Mouse (Mus musculus) hindbrain, postnatal 0 days (tissue): ENCODE measurements around the gene Ankrd52. TPM values are rescaled to one million over a fixed set of nuclear protein-coding genes. Genes with fewer than 3 reads are reported as not detected.

Experiments used
- ATAC-seq: fragments of 200-750 bp; cut with Nextera tagmentation; 2 replicates; pipeline ENCODE4 v1.8.0; 2017; ENCODE audit warnings: mild to moderate bottlenecking, moderate TSS enrichment, moderate library complexity
- DNase-seq: peaks from one replicate; pipeline ENCODE4 v3.0.0-alpha.2; 2015; ENCODE audit warnings: low spot score
- H3K27ac ChIP-seq: fragments of 300-500 bp; sonication (generic); 2 replicates; pipeline ENCODE4 v1.5.1; 2014; ENCODE audit warnings: mild to moderate bottlenecking
- H3K27me3 ChIP-seq: fragments of 300-500 bp; sonication (generic); 2 replicates; pipeline ENCODE4 v1.6.1; 2014; ENCODE audit warnings: low read length, mixed read lengths; ENCODE audit not compliant: insufficient read depth
- H3K36me3 ChIP-seq: fragments of 300-500 bp; sonication (generic); 2 replicates; pipeline ENCODE4 v1.6.1; 2014; ENCODE audit warnings: low read length, mixed read lengths; ENCODE audit not compliant: insufficient read depth
- H3K4me1 ChIP-seq: fragments of 300-500 bp; sonication (generic); 2 replicates; pipeline ENCODE4 v1.6.1; 2014; ENCODE audit warnings: antibody characterized with exemption, low read length, mixed read lengths; ENCODE audit not compliant: insufficient read depth
- H3K4me2 ChIP-seq: fragments of 300-500 bp; sonication (generic); 2 replicates; pipeline ENCODE4 v1.6.1; 2014; ENCODE audit warnings: low read depth, mild to moderate bottlenecking, low read length, moderate library complexity, mixed read lengths
- H3K4me3 ChIP-seq: fragments of 300-500 bp; sonication (generic); 2 replicates; pipeline ENCODE4 v1.5.1; 2014; ENCODE audit warnings: low read length
- H3K9ac ChIP-seq: fragments of 300-500 bp; sonication (generic); replicated peaks from 2 replicates; pipeline ENCODE4 v1.6.1; 2014; ENCODE audit warnings: mild to moderate bottlenecking, low read length, moderate library complexity, mixed read lengths
- H3K9me3 ChIP-seq: fragments of 300-500 bp; sonication (generic); 2 replicates; pipeline ENCODE4 v1.6.1; 2016; ENCODE audit warnings: low read length, mixed read lengths
- CTCF ChIP-seq: IDR thresholded peaks from 2 replicates; pipeline ENCODE4 v1.5.1; 2016; ENCODE audit warnings: antibody characterized with exemption, control low read depth, low read depth
- WGBS: fragments of 180-500 bp; shearing (Covaris S2); extraction: QIAGEN DNeasy Blood & Tissue Kit; methylation state at CpG from one replicate; pipeline ENCODE4 v1.1.7; 2014; 5-methylcytosine and 5-hydroxymethylcytosine counted together
- polyA plus RNA-seq: library from polyadenylated mRNA; unstranded; fragments of >200 nt; fragmentation: Nextera tagmentation; extraction: Ambion mirVana; gene quantifications from 2 replicates; pipeline ENCODE4 v1.2.1, GENCODE M21; 2015
- total RNA-seq: library from RNA; depleted of rRNA; stranded (reverse); fragments of >200 nt; gene quantifications from 2 replicates; pipeline ENCODE4 v1.2.3, GENCODE M21; 2014

Gene Ankrd52
- total and polyA plus RNA-seq, 2 experiments from 2014 or later, result 10.6 to 38.8 TPM

DNA sequence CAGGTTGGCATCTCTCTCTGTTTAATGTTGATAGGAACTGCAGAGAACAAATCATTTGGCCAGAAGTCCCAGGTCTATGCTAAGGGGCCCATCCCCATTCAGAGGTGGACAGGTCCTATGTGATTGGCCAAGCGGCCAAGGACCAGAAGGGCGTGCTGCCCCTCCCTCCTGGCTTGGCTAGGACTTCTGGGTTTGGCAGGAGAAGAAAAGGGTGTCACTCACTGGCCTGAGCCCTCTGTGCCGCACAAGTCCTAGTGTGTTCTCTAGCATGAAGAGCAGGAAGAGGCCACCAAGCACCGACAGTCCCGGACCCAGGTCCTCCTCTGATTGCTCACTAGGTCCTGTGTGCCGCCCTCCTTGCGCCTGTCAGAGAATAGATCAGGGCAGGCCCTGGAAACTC lies 20.6 kb downstream of the Ankrd52 start:
- 49% methylated on average over 7 of the region's 7 CpGs for whole genome bisulfite sequencing
- Histone ChIP-seq H3K4me1 (no peaks in the 10 kb centered on the region), H3K36me3 (peaks cover 16% of the 10 kb centered on the region), H3K9ac (no peak overlapping the region), H3K27me3 (no peaks in the 10 kb centered on the region), H3K4me2 (no peak overlapping the region), H3K27ac (no peak overlapping the region), H3K9me3 (no peaks in the 10 kb centered on the region), H3K4me3 (no peak overlapping the region)
- peak; percentile 47 for DNase-seq
- TF ChIP-seq CTCF, result no peak
- ATAC-seq, result peak; percentile 57

DNA sequence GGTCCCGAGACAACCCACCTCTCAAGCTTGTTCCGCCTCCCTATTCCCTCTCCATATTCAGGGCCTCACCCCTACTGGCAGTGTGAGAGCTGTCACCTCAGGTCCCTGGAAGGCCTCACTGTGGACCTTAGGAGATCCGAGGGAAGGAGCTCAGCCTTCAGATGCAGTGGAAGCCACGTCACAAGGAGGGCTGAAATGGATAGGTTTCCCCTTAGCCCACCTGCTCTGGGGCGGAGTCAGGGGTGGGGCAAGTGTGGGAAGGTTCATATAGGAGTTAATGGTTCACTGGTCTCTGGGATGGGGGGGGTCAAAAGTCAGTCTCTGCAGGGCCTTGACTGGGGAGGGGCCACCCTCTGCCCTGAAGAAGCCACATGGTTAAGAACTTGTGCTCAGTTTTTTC lies 23.4 kb downstream of the Ankrd52 start:
- H3K9ac ChIP-seq, result no peak overlapping the region
- H3K4me3 ChIP-seq, result no peak overlapping the region
- no peaks in the 10 kb centered on the region for H3K9me3 ChIP-seq
- H3K36me3 ChIP-seq, result peaks cover 4% of the 10 kb centered on the region; the same call in 1 of the 2 replicates
- ATAC-seq (no peak), DNase-seq (no peak)
- H3K27me3 ChIP-seq, result no peaks in the 10 kb centered on the region
- H3K4me1 ChIP-seq, result no peaks in the 10 kb centered on the region
- H3K27ac ChIP-seq, result no peak overlapping the region
- WGBS, result 40% methylated on average over 5 of the region's 5 CpGs
- no peak overlapping the region for H3K4me2 ChIP-seq
- no peak for TF ChIP-seq CTCF

DNA sequence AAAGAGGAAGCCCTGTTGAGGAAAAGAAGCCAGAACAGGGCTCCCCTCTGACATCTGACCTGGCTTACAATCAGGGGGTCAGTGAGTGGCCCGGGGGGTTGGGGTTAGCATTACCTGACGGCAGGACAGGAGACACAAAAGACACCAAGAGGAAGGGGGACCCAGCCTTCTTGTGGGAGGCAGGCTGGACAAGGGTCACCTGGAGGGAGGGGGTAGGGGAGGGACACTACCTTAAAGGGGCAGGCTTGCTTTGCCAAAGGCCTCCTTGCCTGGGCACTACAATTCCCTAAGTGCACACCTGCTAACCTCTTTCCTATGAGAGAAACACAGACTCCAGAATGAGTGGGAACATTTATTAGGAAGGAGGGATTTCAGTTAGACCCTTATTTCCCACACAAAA lies 24.1 kb downstream of the Ankrd52 start, which contains the start of gene Slc39a5:
TSS of gene Slc39a5 (minus strand) at position 174 of the 400 bp plus-strand sequence.
- Histone ChIP-seq H3K9ac (no peak within 1 kb of the TSS), H3K9me3 (no peaks in the 10 kb centered on the region), H3K4me2 (no peak within 1 kb of the TSS), H3K4me1 (no peaks in the 10 kb centered on the region), H3K36me3 (peaks cover 3% of the 10 kb centered on the region; the same call in 1 of the 2 replicates), H3K27ac (no peak within 1 kb of the TSS), H3K4me3 (no peak within 1 kb of the TSS), H3K27me3 (no peaks in the 10 kb centered on the region)
- ATAC-seq (no peak), DNase-seq (no peak)
- TF ChIP-seq CTCF, result no peak
- WGBS, result 17% methylated on average over 2 of the region's 2 CpGs

DNA sequence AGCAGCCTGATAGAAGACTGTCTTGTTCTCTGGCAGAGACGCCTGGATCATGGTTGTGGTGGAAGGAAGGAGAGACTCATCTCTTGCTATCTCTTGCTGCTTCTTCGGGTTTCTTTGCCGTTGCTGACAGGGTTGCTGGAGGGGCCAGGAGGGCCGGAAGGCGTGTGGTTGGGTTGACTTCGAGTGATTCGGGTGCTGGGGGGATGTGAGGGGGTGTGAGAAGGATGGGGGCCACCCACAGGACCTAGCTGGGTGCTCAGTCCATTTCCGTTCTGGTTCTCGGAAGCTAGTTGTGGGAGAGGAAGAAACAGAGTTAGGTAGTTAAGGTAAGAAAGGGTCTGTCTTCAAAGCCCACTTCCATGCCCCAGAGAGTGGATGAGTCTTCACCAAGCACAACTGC lies 24.7 kb downstream of the Ankrd52 start:
- TF ChIP-seq CTCF, result no peak
- Histone ChIP-seq H3K27me3 (no peaks in the 10 kb centered on the region), H3K36me3 (no peaks in the 10 kb centered on the region), H3K9ac (no peak overlapping the region), H3K9me3 (no peaks in the 10 kb centered on the region), H3K4me2 (no peak overlapping the region), H3K4me3 (no peak overlapping the region), H3K27ac (no peak overlapping the region), H3K4me1 (no peaks in the 10 kb centered on the region)
- 77% methylated on average over 9 of the region's 9 CpGs for WGBS
- ATAC-seq (no peak), DNase-seq (no peak)

DNA sequence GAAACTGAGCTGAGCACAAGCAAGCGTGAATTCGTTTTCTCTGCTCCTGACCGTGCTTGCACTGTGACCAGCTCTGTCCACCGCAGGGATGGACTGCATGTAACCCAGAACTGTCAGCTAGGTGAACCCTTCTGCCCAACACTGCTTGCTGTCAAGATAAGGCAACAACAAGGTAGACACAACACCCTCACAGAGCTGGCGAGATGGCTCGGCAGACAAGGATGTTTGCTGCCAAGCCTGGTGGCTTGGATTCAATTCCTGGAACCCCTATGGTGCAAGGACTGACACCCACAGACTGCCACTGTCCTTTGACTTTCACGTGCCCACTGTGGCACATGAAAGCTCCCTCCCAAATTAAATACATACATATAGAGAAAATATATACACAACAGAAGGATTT lies 27.0 kb downstream of the Ankrd52 start:
- no peak for TF ChIP-seq CTCF
- no peaks in the 10 kb centered on the region for H3K27me3 ChIP-seq
- WGBS, result 78% methylated on average over 7 of the region's 7 CpGs
- H3K4me3 ChIP-seq, result no peak overlapping the region
- H3K27ac ChIP-seq, result no peak overlapping the region
- H3K9me3 ChIP-seq, result no peaks in the 10 kb centered on the region
- no peak overlapping the region for H3K9ac ChIP-seq
- peak; percentile 22 for DNase-seq
- no peak overlapping the region for H3K4me2 ChIP-seq
- no peak for ATAC-seq
- H3K4me1 ChIP-seq, result 0 out of 2 replicates have a peak, but pooled peaks cover 5% of the 10 kb centered on the region
- peaks cover 2% of the 10 kb centered on the region; the same call in 1 of the 2 replicates for H3K36me3 ChIP-seq

DNA sequence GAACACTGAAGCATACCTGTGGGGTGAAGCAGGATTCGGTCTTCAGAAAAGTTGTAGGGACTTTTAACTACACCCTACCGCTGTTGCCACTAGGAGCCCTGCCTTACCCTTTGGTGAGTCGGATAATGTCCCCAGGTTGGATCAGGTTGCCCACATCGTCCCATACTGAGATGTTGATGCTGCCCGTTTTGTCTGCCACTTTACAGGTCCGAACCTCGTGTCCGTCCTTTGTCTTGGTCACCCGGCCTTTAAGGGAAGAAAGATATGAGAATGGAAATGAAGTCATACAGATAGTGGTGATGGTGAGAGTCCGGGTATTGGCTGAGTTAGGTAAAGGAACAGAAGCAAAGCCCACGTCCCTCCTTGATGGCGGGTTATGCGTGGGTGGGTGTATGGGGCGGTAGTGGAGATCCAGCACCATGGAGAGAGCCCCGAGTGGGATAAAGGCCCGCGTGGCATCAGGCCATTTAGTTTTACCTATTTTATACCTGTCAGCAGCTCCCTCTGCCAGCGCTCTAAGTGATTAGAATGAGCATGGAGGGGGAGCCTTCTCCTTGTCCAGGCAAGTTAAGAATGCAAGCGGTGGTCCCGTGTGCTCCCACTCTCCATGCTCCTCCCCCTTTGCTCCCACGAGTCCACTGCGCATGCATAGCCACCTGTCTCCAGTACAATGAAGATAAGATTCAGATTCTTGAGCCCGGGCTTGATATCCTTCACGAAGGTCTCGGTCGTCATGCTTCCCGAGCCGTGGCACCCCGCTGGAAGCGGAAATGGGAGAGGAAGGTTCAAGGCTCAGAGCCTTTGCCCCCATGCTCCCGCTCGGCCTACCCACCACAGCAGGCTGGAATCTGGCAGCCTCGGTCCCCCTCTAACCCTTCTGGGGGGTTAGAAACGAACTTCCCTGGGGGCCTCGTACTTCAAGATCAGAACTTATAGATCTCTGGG lies 31.9 kb downstream of the Ankrd52 start:
- Histone ChIP-seq H3K27me3 (no peaks in the 10 kb centered on the region), H3K4me3 (peak overlapping the region; percentile 96), H3K9ac (peak overlapping the region; percentile 82), H3K36me3 (peaks cover 2% of the 10 kb centered on the region; the same call in 1 of the 2 replicates), H3K9me3 (no peaks in the 10 kb centered on the region), H3K27ac (peak overlapping the region; percentile 83), H3K4me2 (peak overlapping the region; percentile 95), H3K4me1 (peaks cover 20% of the 10 kb centered on the region)
- WGBS, result 18% methylated on average over 35 of the region's 35 CpGs
- peak; percentile 70 for DNase-seq
- no peak for TF ChIP-seq CTCF
- ATAC-seq, result no peak
